Mouse (Mus musculus) intestine, embryonic 14.5 days (tissue): ENCODE results near the gene Cxcl16. TPM values are rescaled to one million over a fixed set of nuclear protein-coding genes. Genes with fewer than 3 reads are reported as not detected.
A peak's percentile ranks its signal among the peaks of the same experiment; 100 is the strongest.
"Not testable (repeated sequence)": the region's sequence is repeated elsewhere in the genome, so short reads cannot be mapped to it uniquely, and the experiment has no call there.

Source experiments
- ATAC-seq: fragments of 200-750 bp; cut with Nextera tagmentation; replicated peaks from 2 replicates; pipeline ENCODE4 v1.8.0; 2017; ENCODE audit warnings: low read depth, moderate number of reproducible peaks, moderate TSS enrichment, moderate library complexity; ENCODE audit not compliant: low FRiP score, low TSS enrichment
- DNase-seq: peaks from one replicate; pipeline ENCODE4 v3.0.0-alpha.2; 2018; ENCODE audit warnings: low spot score
- H3K27ac ChIP-seq: fragments of 300-500 bp; sonication (generic); 2 replicates; pipeline ENCODE4 v1.5.1; 2014; ENCODE audit warnings: low read depth, mild to moderate bottlenecking, control low read depth
- H3K27me3 ChIP-seq: fragments of 300-500 bp; sonication (generic); replicated peaks from 2 replicates; pipeline ENCODE4 v1.6.1; 2014; ENCODE audit warnings: low read length, control low read depth; ENCODE audit not compliant: control insufficient read depth, insufficient read depth
- H3K36me3 ChIP-seq: fragments of 300-500 bp; sonication (generic); 2 replicates; pipeline ENCODE4 v1.6.1; 2014; ENCODE audit warnings: low read length, control low read depth; ENCODE audit not compliant: control insufficient read depth, insufficient read depth
- H3K4me1 ChIP-seq: fragments of 300-500 bp; sonication (generic); replicated peaks from 2 replicates; pipeline ENCODE4 v1.6.1; 2014; ENCODE audit warnings: low read length, control low read depth, mixed read lengths; ENCODE audit not compliant: control insufficient read depth, insufficient read depth
- H3K4me2 ChIP-seq: fragments of 300-500 bp; sonication (generic); 2 replicates; pipeline ENCODE4 v1.6.1; 2014; ENCODE audit warnings: low read length
- H3K4me3 ChIP-seq: fragments of 300-500 bp; sonication (generic); 2 replicates; pipeline ENCODE4 v1.5.1; 2014; ENCODE audit warnings: low read depth, low read length, control low read depth, mixed read lengths
- H3K9ac ChIP-seq: fragments of 300-500 bp; sonication (generic); 2 replicates; pipeline ENCODE4 v1.6.1; 2014; ENCODE audit warnings: mild to moderate bottlenecking, low read length
- H3K9me3 ChIP-seq: fragments of 300-500 bp; sonication (generic); 2 replicates; pipeline ENCODE4 v1.6.1; 2016; ENCODE audit warnings: low read length, control low read depth; ENCODE audit not compliant: control insufficient read depth
- WGBS: fragments of 180-500 bp; shearing (Covaris S2); extraction: QIAGEN DNeasy Blood & Tissue Kit; methylation state at CpG from one replicate; pipeline ENCODE4 v1.1.7; 2014; 5-methylcytosine and 5-hydroxymethylcytosine counted together
- polyA plus RNA-seq: library from polyadenylated mRNA; unstranded; fragments of >200 nt; fragmentation: Nextera tagmentation; extraction: Ambion mirVana; gene quantifications from 2 replicates; pipeline ENCODE4 v1.2.1, GENCODE M21; 2014

Cxcl16 gene
- polyA plus RNA-seq, 1 experiment from 2014 or later, result 10.0 TPM

- DNase-seq (no peak), ATAC-seq (no peak)
- 86% methylated on average over 3 of the region's 3 CpGs for WGBS
These were observed 29.4 kb upstream of the Cxcl16 start for GRCm38 (mm10) chr11:70489138-70489537.

GRCm38 (mm10) chr11:70487816-70488215, 28.0 kb upstream of the Cxcl16 start:
- ATAC-seq (no peak), DNase-seq (no peak)
- Histone ChIP-seq H3K36me3 (no peaks in the 10 kb centered on the region), H3K4me2 (no peak overlapping the region), H3K9ac (no peak overlapping the region), H3K4me3 (no peak overlapping the region), H3K27ac (no peak overlapping the region), H3K27me3 (no peaks in the 10 kb centered on the region), H3K9me3 (no peaks in the 10 kb centered on the region), H3K4me1 (no peaks in the 10 kb centered on the region)
- WGBS, result 46% methylated on average over 4 of the region's 4 CpGs

More at GRCm38 (mm10) chr11:70489138-70489537, 29.4 kb upstream of the Cxcl16 start:
- Histone ChIP-seq H3K4me2 (no peak overlapping the region), H3K36me3 (no peaks in the 10 kb centered on the region), H3K9ac (no peak overlapping the region), H3K4me1 (no peaks in the 10 kb centered on the region), H3K9me3 (no peaks in the 10 kb centered on the region), H3K27me3 (no peaks in the 10 kb centered on the region), H3K27ac (no peak overlapping the region), H3K4me3 (no peak overlapping the region)

GRCm38 (mm10) chr11:70485498-70485897, 25.7 kb upstream of the Cxcl16 start:
- no peaks in the 10 kb centered on the region for H3K9me3 ChIP-seq
- H3K27ac ChIP-seq, result no peak overlapping the region
- no peak for ATAC-seq
- H3K9ac ChIP-seq, result no peak overlapping the region
- H3K27me3 ChIP-seq, result no peaks in the 10 kb centered on the region
- H3K4me1 ChIP-seq, result no peaks in the 10 kb centered on the region
- H3K4me2 ChIP-seq, result no peak overlapping the region
- no peak for DNase-seq
- H3K36me3 ChIP-seq, result no peaks in the 10 kb centered on the region
- no peak overlapping the region for H3K4me3 ChIP-seq
- WGBS, result 62% methylated on average over 2 of the region's 2 CpGs

GRCm38 (mm10) chr11:70474872-70475534, 15.2 kb upstream of the Cxcl16 start:
- H3K36me3 ChIP-seq, result no peaks in the 10 kb centered on the region
- H3K27me3 ChIP-seq, result no peaks in the 10 kb centered on the region
- DNase-seq (no peak), ATAC-seq (no peak)
- no peaks in the 10 kb centered on the region for H3K4me1 ChIP-seq
- H3K9ac ChIP-seq, result no peak overlapping the region
- H3K4me2 ChIP-seq, result no peak overlapping the region
- H3K27ac ChIP-seq, result no peak overlapping the region
- H3K9me3 ChIP-seq, result no peaks in the 10 kb centered on the region
- WGBS, result 55% methylated on average over 12 of the region's 12 CpGs
- H3K4me3 ChIP-seq, result no peak overlapping the region

- 82% methylated on average over 5 of the region's 5 CpGs for WGBS
- H3K36me3 ChIP-seq, H3K9me3 ChIP-seq, DNase-seq, H3K27ac ChIP-seq, H3K9ac ChIP-seq, H3K4me2 ChIP-seq, ATAC-seq, H3K4me3 ChIP-seq, H3K27me3 ChIP-seq, H3K4me1 ChIP-seq: not testable (repeated sequence)
These were observed 13.5 kb upstream of the Cxcl16 start for GRCm38 (mm10) chr11:70473291-70473690.

- Histone ChIP-seq H3K9ac (no peak overlapping the region), H3K9me3 (no peaks in the 10 kb centered on the region), H3K27me3 (no peaks in the 10 kb centered on the region), H3K4me2 (no peak overlapping the region), H3K4me1 (no peaks in the 10 kb centered on the region), H3K4me3 (no peak overlapping the region), H3K36me3 (no peaks in the 10 kb centered on the region), H3K27ac (no peak overlapping the region)
- no peak for ATAC-seq
- no peak for DNase-seq
These were observed 12.9 kb upstream of the Cxcl16 start for GRCm38 (mm10) chr11:70472716-70473115.

GRCm38 (mm10) chr11:70469764-70470163, 10.0 kb upstream of the Cxcl16 start:
- H3K27me3 ChIP-seq, result peaks cover 12% of the 10 kb centered on the region
- no peak for ATAC-seq
- no peaks in the 10 kb centered on the region for H3K36me3 ChIP-seq
- no peak overlapping the region for H3K27ac ChIP-seq
- H3K4me3 ChIP-seq, result no peak overlapping the region
- H3K9ac ChIP-seq, result no peak overlapping the region
- no peak for DNase-seq
- peaks cover 14% of the 10 kb centered on the region for H3K4me1 ChIP-seq
- 92% methylated on average over 3 of the region's 3 CpGs for WGBS
- H3K4me2 ChIP-seq, result no peak overlapping the region
- H3K9me3 ChIP-seq, result no peaks in the 10 kb centered on the region

GRCm38 (mm10) chr11:70467902-70468619, 8.3 kb upstream of the Cxcl16 start:
- DNase-seq (no peak), ATAC-seq (no peak)
- no peaks in the 10 kb centered on the region for H3K36me3 ChIP-seq
- H3K9me3 ChIP-seq, result no peaks in the 10 kb centered on the region
- peaks cover 14% of the 10 kb centered on the region for H3K4me1 ChIP-seq
- H3K27ac ChIP-seq, result no peak overlapping the region
- H3K27me3 ChIP-seq, result peaks cover 22% of the 10 kb centered on the region
- no peak overlapping the region for H3K4me3 ChIP-seq
- no peak overlapping the region for H3K4me2 ChIP-seq
- 75% methylated on average over 5 of the region's 5 CpGs for WGBS
- H3K9ac ChIP-seq, result no peak overlapping the region

GRCm38 (mm10) chr11:70465824-70466223, 6.0 kb upstream of the Cxcl16 start:
- WGBS, result 12% methylated on average over 23 of the region's 23 CpGs
- Histone ChIP-seq H3K9me3 (no peaks in the 10 kb centered on the region), H3K4me2 (peak overlapping the region; percentile 55), H3K27me3 (peaks cover 26% of the 10 kb centered on the region), H3K9ac (peak overlapping the region; percentile 37), H3K4me1 (peaks cover 14% of the 10 kb centered on the region), H3K27ac (peak overlapping the region; percentile 43; the same call in 1 of the 2 replicates), H3K36me3 (no peaks in the 10 kb centered on the region), H3K4me3 (peak overlapping the region; percentile 28)
- ATAC-seq, result no peak
- peak; percentile 68 for DNase-seq
